In genomic region chr2:6128136-6128805, GRCm38 (mm10) we compare ENCODE assay signal across 9 mouse cellular contexts. TPM values are rescaled to one million over a fixed set of nuclear protein-coding genes. Genes with fewer than 3 reads are reported as not detected.
DNase-seq lines count a peak whose midpoint lies in the region; ATAC-seq lines count a peak whose summit lies in the region.
"Had no signal": no experiment of that assay in that cellular context is flagged by ENCODE, and none has a peak within 500 bp of the region (broad histone marks: within the 10 kb centered on the region; RNA-seq: fewer than 3 reads in every experiment).

No protein-coding gene starts in this region.

- no peaks in the 10 kb centered on the region; the same call in 1 of the 2 replicates for H3K27me3 ChIP-seq in kidney, embryonic 16.5 days (ENCODE audit: insufficient read depth, low read length)
- H3K27me3 ChIP-seq in embryonic facial prominence, embryonic 15.5 days, result peaks cover 8% of the 10 kb centered on the region; the same call in 1 of the 2 replicates
- H3K27me3 ChIP-seq in intestine, embryonic 16.5 days (replicated peaks; ENCODE audit: control insufficient read depth, insufficient read depth, low read length), result no peaks in the 10 kb centered on the region

- H3K9ac ChIP-seq in kidney, embryonic 16.5 days (replicated peaks; ENCODE audit: low read length), result no peak overlapping the region
- H3K9ac ChIP-seq in embryonic facial prominence, embryonic 15.5 days, result no peak overlapping the region
- H3K9ac ChIP-seq in intestine, embryonic 16.5 days (ENCODE audit: low read depth, low read length), result peak overlapping the region; percentile 80; the same call in 1 of the 2 replicates

- no peaks in the 10 kb centered on the region for H3K9me3 ChIP-seq in kidney, embryonic 16.5 days (ENCODE audit: low read length)
- no peaks in the 10 kb centered on the region for H3K9me3 ChIP-seq in embryonic facial prominence, embryonic 15.5 days (replicated peaks)
- no peaks in the 10 kb centered on the region for H3K9me3 ChIP-seq in intestine, embryonic 16.5 days (ENCODE audit: control insufficient read depth, low read length)

- H3K27ac ChIP-seq in kidney, embryonic 16.5 days (ENCODE audit: low read length), result no peak overlapping the region
- 0 out of 2 replicates have a peak overlapping the region, but pooled peaks have one; percentile 2 for H3K27ac ChIP-seq in embryonic facial prominence, embryonic 15.5 days (replicated peaks)
- no peak overlapping the region for H3K27ac ChIP-seq in intestine, embryonic 16.5 days (ENCODE audit: low read length)
- H3K27ac ChIP-seq: macrophage had no signal

- H3K4me3 ChIP-seq in kidney, embryonic 16.5 days (ENCODE audit: low read length), result no peak overlapping the region
- peak overlapping the region; percentile 71 for H3K4me3 ChIP-seq in embryonic facial prominence, embryonic 15.5 days (replicated peaks)
- peak overlapping the region; percentile 64 for H3K4me3 ChIP-seq in intestine, embryonic 16.5 days (ENCODE audit: low read length)

- ATAC-seq in kidney, embryonic 16.5 days (ENCODE audit: low FRiP score, low TSS enrichment), result no peak
- no peak for ATAC-seq in embryonic facial prominence, embryonic 15.5 days (ENCODE audit: insufficient number of reproducible peaks, low FRiP score, low TSS enrichment, low read depth)
- ATAC-seq in intestine, embryonic 16.5 days, result no peak

- WGBS in kidney, embryonic 16.5 days, result 85% methylated on average over 11 of the region's 11 CpGs
- 73% methylated on average over 11 of the region's 11 CpGs for WGBS in embryonic facial prominence, embryonic 15.5 days
- 78% methylated on average over 11 of the region's 11 CpGs for WGBS in intestine, embryonic 16.5 days

- H3K36me3 ChIP-seq in kidney, embryonic 16.5 days (ENCODE audit: insufficient read depth, low read length), result no peaks in the 10 kb centered on the region
- no peaks in the 10 kb centered on the region for H3K36me3 ChIP-seq in embryonic facial prominence, embryonic 15.5 days
- no peaks in the 10 kb centered on the region for H3K36me3 ChIP-seq in intestine, embryonic 16.5 days (ENCODE audit: control insufficient read depth, insufficient read depth, low read length)

- H3K4me1 ChIP-seq in kidney, embryonic 16.5 days (ENCODE audit: insufficient read depth, low read length), result no peaks in the 10 kb centered on the region
- H3K4me1 ChIP-seq in embryonic facial prominence, embryonic 15.5 days, result peaks cover 2% of the 10 kb centered on the region; the same call in 1 of the 2 replicates
- H3K4me1 ChIP-seq in intestine, embryonic 16.5 days (ENCODE audit: control insufficient read depth, insufficient read depth, low read length), result peaks cover 6% of the 10 kb centered on the region

- H3K4me2 ChIP-seq in kidney, embryonic 16.5 days (replicated peaks; ENCODE audit: low read depth, low read length), result peak overlapping the region; percentile 87; the same call in 1 of the 2 replicates
- peak overlapping the region; percentile 88 for H3K4me2 ChIP-seq in embryonic facial prominence, embryonic 15.5 days (replicated peaks)
- peak overlapping the region; percentile 72 for H3K4me2 ChIP-seq in intestine, embryonic 16.5 days (ENCODE audit: low read depth, low read length)

- no peak for DNase-seq in kidney, postnatal 36 days
- DNase-seq in lung, postnatal 36 days, result peak; percentile 25
- DNase-seq in urinary bladder, postnatal 36 days (ENCODE audit: low spot score in 2 of 2), result no peak
- no peak for DNase-seq in adrenal gland, postnatal 36 days
- no peak for DNase-seq in cerebellum, adult 11-12 months

RNA-seq across cellular contexts. Expression of gene Proser2, which starts 1.7 kb away (rescaled TPM):
- 14.1 TPM in 2 replicates for polyA plus RNA-seq in kidney, embryonic 16.5 days (2015; fragmentation: Nextera tagmentation; extraction: Ambion mirVana)
- 19.6 and 23.1 TPM in 2 replicates for polyA plus RNA-seq in embryonic facial prominence, embryonic 15.5 days (2015; fragmentation: Nextera tagmentation; extraction: Ambion mirVana)
- polyA plus RNA-seq in intestine, embryonic 16.5 days (2015; fragmentation: Nextera tagmentation; extraction: Ambion mirVana), result 24.0 and 25.9 TPM in 2 replicates
- 10 to 100 TPM; 12.1 to 14.5 TPM for total RNA-seq in adrenal gland, postnatal 36 days (2021)
- polyA plus RNA-seq: macrophage had no signal
